Mouse (Mus musculus) retina, adult 2 months (tissue): ENCODE measurements around the gene Rplp1.
A peak's percentile ranks its signal among the peaks of the same experiment; 100 is the strongest.

Experiments used
- DNase-seq: peaks from one replicate; pipeline ENCODE4 v3.0.0-alpha.2; 2012; ENCODE audit warnings: low read depth, low spot score

Gene Rplp1

DNA sequence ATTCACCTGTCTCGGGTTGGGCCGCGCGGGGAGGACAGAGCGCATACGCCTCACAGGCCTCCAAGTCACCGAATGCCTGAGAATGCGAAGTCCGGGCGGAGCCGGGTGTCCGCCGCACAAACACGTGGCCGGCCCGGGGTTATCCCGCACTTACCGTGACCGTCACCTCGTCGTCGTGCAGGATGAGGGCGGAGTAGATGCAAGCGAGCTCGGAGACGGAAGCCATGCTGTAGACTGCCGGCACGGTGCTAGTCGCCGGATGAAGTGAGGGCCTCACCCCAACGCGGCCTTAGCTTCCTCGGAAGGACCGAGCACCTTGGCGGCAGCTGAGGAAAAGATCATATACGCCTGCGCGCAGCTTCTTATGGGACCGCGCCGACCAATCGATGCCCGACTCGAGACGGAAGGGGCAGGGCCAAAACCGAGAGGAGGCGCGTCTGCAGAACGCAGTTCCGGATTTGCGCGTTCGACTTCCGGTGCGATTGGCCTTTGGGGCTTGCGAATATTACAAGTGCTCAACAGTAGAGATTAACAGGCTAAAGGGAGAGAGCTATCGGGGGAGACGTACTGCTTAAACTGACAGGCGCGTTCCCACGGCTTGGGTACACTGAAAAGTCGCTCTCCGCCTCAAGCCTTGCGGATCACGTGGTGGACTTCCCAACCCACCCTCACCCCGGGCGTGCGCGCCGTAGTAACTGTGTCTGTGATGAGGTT lies at the start of gene Rplp1:
Gene Rplp1 (minus strand): TSS at position 340 of the 714 bp plus-strand sequence.
- DNase-seq = peak; percentile 96

DNA sequence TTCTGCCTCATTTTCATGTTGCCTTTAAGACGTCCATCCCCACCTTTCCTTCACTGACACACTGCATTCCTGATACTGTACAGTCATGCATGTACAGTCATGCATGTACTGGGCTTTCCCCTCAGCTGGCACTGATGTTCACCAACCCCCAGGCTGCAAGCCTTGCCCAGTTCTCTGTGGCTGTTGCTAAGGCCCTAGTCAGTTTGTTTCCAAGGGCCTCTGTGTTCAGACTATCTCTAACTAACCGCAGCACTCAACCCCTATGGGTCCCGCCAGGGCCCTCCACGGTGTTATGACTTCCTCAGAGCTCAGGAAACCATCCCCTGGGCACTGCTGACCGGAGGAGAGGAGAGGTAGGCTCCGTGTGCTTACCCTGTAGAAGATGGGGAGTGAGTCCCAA lies 49.0 kb upstream of the Rplp1 start:
- DNase-seq = no peak

DNA sequence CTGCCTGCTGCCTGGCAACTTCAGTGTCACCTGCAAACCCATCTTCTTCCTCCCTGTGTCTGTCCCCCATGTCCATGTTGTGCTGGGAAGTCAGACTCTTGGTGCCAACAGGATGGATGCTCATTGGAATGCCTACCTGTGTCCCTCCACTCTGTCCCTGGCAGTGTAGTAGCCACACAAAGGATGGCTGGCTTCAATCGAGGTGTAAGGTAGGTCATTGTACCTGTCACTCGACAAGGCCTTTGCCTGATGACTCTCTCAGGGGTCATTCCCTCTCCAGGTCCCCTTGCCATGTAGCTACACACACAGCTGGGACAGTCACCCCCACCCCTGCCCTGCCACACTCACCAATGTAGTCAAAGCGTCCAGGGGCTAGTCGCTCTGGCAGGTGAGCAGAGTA lies 46.8 kb upstream of the Rplp1 start:
- DNase-seq = no peak

DNA sequence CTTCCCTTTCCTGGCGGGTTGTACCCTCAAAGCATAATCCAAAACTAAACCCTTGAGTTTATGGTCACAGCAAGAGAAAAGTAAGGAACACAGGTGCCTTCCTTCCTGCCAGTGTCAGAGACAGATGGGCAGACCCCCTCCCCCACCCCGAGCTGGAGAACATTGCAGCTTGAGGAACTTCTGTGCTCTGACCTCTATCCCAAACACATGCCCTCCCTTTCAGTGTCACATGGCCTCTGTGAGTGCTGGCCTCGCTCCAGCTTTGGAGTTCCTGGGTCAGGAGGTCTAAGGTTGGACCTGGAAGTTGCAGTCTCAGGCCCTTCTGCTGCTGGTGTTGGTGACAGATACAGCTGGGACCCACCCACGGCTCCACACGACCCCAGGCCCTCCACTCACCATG lies 46.4 kb upstream of the Rplp1 start:
- DNase-seq = no peak

DNA sequence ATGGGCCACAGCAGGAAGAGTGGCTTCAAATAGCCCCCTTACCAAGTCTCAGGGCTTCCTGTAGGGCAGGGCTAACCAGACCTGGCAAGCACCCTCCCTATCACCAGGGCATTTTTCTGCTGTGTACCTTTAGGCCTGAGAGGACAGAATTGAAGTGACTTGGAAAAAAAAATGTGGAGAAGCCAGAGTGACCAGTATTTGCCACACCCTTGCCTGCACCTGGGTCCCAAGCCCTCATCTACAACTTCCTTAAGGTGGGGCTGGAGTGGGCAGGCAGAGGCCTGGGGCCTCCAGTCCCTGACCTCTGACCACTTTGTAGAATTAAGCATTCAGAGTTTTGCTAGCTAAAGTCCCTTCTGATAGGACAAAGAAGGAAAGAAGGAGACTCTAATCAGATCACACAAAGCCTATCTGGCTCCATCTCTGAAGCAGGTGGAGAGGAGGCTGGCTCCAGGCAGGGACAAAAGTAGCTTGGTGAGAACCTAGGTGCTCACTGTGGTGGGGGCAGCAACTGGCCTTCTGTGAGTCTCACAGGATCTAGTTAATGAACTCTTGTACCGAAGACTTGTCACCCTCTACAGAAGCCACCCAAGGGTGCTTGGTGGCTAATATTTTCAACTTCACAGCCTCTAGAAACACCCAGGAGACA lies 45.7 kb upstream of the Rplp1 start:
- no peak for DNase-seq

DNA sequence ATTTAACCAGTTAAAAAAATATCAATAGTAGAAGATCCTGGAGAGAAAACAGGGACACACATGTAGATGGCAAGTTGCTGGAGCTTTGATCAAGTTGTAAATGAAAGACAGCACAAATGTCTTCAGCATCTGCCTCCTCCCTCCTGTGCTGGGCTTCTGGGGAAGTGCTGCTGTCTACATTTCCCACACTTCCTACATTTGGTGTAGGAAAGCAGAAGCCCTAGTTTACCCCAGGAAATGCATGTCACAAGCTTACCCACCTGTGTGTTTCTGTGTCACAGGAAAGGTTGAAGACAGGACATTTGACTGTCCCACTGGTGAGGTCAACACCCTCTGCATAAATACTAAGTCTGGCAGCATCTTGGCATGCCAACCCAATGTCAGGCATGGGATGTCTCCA lies 40.4 kb upstream of the Rplp1 start:
- no peak for DNase-seq

DNA sequence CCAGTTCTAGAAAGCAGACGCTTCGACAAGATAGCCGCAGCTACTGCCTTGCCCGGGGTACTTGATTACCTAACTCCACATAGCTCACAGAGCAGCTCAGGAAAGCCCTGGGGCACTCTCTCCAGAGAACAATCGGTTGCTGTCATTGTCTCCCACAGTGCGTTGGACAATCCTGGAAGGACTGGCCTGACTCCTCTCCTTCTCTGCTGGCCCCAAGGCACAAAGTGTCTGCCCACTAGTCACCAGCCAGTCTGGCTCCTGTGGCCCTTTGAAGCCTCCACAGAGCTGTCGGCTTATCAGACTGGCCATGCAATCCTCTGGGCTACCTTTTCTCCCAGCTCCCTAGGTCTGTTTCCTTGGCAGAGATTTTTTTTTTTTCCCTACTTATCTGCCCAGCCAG lies 37.9 kb upstream of the Rplp1 start:
- DNase-seq = no peak

DNA sequence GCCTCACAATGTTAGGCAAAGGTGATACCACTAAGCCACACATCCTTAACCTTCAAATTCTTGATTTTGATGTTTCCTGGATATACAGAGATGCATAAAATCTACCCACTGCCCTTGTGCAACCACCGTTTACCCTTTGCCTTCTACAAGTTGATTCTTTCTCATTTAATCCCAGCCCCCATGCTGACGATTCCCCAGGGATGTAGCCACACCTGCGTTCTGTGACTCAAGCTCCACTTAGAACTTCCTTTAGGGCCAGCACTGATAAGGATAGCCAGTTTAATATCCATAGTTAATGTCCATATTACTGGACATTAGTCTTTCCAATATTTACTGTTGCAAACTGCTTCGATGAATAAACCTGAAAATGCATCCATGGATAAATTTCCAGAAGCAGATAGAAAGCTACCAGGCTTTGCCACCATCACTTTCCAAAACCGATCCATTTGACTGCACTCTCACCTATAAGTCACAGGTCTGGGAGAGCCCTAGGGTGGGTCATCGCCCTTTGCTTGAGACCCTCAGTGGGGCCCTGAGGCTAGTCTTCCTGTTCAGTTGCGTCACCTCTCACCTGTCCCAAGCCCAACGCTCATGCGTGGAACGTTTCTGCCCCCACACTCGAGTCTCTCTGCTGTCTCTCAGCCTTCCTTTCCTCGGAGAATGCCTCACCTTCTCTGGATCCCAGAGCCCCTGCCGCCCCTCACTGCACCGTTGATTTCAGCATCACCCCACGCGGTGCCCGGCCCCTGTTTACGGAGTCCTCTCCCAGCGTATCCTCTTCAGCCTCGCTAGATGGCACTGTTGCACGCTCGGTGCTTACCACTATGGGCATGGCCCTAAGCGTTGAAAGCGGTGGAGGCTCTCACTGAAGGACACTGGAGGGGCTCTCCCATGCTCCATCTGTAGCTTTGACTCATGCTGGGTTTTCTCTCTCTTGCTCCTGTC lies 33.3 kb upstream of the Rplp1 start:
- peak; percentile 66 for DNase-seq

DNA sequence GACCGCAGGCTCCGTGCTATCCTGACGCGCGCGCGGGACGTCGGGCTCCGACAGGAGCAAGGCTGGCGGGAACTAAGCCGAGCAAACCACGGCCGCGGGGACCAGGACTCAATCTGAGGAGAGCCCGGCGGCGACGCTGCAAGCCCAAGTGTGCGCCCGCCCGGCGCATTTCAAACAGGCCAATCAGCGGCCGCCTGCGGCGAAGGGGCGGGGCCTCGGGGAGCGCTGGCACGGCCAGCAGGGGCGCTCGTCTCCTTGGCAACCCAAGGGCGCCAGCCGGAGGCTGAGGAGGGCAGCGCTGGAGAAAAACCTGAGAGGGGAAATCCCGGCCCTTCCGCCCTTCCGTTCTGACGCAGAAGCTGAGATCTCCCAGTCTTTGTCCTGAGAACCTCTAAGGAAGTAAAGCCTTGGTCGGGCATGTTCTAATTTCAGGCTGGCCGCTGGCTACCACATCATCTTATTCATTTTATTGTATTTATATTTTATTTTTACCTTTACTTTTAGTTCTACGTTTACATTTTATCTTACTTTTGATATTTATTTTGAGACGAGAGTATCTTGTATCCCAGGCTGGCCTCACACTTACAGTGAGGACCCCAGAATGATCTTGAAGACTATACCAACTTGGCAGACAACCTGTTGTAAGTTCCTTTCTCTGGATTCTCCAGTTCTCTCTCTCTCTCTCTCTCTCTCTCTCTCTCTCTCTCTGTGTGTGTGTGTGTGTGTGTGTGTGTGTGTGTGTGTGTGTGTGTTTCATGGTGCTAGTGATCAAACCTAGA lies 32.5 kb upstream of the Rplp1 start, which contains the start of gene Kif23:
Gene Kif23 (minus strand): TSS at position 152 of the 779 bp plus-strand sequence.
- peak; percentile 81 for DNase-seq

DNA sequence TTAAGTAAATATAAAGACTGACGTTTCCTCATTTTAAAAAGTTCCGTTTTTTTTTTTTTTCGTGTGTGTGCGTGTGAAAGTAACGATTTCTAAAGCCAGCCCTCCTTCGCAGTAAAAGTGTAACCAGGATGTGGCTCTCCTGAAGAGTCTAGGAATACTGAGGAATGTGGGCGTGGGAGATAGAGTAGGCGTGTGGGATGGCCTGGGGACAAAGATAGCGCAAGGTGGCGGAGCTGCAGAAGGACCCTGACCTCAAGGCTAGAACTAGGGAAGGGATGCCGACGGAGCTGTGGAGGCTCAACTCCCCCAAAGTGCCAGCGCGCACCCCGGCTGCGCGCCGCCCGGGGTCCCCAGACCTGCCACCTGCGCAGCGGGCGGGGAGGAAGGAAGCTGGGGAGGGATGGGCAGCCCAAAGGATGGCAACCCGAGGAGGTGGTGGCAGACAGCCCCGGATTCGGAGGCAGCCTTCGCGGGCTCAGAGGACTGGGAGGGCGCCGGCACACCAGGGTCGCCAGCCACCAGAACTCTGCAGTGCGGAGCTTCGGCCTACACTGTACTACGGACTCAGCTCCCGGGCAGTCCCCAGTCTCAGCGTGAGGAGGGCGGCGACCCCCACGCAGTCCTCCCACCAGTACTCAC lies 31.8 kb upstream of the Rplp1 start:
- no peak for DNase-seq

DNA sequence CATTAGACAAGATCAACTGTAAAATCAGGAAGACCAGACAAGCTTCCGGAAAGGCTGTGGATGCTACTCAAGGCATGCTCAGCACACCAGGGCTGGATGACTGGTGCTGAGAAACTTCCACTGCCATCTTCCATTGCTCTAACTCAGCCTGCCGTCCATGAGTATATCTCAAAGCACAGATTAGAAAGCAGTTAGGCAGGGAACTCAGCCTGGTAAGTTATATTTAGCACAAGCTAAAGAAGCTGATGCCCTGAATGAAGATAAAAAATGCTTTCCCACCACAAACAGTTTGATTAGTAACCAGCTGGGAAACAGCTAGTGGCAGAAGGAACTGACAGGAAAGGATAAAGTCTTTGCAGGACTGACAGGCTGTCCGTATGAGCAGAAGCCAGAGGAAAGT lies 26.7 kb upstream of the Rplp1 start:
- no peak for DNase-seq

DNA sequence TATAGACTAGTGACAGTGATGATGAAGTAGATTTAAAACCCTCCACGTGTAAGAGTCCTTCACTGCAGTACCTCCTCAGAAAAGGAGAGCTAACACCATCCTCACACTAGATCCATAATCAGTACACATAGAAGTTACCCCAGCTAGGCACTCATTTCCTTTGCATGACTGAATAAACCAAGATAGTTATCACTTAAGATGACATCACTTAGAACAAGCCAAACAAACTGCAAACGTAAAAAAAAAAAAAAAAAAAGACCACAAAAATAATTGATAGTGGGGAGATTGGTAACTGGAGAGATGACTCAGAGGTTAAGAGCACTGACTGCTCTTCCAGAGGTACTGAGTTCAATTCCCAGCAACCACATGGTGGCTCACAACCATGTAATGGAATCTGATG lies 19.0 kb upstream of the Rplp1 start:
- DNase-seq = no peak

DNA sequence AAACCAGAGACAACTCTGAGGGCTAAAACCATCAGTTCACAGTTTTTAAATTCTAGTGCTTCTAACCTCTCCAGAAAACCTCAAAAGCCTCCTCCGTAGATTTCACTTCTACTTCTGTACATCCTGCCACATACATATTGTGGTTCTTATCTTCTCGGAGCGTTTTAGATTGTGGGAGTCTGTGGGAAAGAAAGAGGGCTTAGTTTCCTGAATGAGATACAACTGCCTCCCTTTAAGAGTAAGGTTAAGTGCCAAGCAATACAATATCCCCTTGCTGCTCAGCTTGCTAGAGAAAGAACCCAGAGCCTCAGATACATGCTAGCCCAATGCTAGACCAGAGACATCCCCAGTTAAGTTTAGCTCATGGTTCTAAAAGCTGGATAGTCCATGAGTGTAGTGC lies 17.7 kb upstream of the Rplp1 start:
- DNase-seq = no peak

DNA sequence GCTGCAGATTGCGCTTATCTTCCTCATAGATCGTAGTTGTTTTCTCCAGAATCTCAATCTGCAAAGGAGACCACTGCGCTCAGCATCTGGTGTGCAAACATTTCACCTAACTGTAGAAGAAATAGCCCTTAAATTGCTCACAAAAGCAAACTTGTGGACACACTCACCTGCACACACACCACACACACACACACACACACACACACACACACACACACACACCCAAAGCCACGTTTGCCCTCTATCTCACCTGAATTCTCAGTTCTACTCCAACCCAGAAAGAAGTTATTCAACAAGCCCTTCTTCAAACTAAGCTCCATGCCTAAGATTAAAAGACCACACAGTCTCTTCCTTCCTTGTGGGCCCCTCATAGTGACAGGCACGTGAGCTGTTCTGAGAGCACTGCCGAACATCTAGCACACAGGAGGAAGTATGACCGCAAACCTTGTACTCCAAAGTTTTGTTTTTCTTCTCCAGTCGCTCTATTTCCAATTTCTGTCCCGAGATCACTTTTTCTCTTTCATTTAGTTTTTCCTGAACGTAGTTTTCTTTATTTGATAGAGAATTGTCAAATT lies 10.8 kb upstream of the Rplp1 start:
- no peak for DNase-seq

DNA sequence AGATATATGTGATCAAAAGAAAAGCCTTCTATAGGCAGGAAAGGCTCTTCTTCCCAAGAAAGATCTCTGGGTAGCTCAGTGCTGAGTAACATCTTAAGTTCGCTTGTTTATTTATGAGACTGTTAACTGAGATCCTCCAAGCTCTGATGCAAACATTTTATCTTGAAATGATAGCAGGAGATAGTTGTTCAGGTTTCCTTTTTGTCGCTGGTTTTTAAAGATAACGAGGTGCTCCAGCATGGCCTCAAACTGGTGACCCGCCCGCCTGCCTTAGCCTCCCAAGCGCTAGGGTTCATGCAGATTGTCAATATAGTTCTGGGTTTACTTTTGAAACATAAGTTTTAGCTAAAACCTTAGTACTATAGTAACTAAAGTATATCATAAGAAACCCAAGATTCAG lies 6.0 kb upstream of the Rplp1 start:
- DNase-seq = no peak

DNA sequence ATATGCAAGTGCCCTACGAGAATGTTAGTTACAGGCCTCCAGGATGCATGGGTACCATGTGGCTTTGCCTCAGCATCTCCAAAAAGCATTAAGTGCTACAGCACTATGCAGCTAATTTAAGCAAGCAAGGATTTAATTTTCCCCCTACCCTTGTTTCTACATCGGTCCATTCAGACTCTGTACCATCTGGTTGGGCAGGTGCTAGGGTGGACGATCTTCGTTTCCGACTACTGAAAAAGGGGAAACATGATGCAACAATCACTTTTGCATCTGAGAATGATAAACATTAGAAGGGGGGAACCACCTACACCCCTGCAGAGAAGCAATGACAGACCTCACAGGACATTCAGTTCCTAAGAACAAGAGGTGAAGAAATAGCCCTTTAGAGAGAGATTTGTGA lies 5.1 kb upstream of the Rplp1 start:
- DNase-seq = no peak

DNA sequence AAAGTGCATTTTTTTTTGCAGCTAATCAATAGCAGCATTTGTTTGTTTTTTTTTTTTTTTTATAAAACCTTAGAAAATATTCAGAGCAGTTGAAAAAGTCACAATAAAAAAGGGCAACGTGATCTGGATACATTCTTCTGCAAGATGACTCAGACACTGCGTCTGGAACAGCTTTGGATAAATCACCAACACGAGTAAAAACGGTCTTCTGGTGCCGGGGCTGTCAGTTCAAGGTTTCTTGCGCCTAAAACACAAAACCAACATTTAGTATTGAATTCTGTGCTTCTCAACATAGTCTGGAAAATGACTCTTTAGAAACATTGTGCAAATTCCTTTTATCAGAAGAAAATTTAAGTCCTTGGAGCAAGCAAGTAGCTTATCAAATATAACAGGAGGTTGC lies 3.1 kb upstream of the Rplp1 start:
- DNase-seq = no peak

DNA sequence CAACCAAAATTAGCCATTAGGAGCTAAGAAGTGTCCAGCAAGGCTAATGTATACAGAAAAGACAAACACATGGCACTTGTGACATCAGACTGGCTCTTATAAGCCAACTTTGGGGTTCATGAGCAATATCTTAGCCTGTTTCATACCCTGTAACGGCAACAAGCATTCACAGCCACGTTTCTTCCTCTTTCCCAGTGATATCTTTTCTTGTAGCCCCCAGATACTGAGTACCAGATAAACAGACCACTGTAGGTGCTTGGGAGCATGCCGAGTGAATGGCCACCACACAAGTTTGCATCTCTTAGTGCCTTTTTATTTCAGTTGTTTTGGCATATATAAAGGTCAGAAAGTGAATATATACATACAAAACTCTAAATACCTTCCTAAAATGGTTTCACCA lies 2.6 kb upstream of the Rplp1 start:
- no peak for DNase-seq

DNA sequence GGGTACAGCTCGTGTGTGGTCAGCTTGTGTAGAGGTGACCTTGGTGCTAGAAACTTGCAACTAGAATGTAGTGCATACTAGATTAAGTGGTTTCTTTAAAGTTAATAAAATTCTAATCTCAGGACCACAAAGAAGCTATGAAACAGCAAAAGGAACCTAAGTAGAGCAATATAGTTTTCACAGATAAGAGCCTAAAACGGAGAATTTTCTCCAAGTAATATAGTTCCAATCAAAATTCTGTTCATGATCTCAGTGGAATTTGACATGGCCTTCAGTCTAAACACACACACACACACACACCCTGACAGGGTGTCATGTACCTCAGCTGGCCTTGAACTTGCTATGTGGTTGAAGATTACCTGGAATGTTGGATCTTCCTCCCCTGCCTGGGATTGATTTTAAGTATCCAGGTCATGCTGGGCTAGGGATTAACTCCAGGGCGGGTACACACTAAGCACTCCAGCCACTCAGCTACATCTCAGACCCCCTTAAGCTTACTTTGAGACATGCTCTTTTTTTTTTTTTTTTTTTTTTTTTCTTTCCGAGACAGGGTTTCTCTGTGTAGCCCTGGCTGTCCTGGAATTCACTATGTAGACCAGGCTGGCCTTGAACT lies 1.2 kb upstream of the Rplp1 start:
- no peak for DNase-seq

DNA sequence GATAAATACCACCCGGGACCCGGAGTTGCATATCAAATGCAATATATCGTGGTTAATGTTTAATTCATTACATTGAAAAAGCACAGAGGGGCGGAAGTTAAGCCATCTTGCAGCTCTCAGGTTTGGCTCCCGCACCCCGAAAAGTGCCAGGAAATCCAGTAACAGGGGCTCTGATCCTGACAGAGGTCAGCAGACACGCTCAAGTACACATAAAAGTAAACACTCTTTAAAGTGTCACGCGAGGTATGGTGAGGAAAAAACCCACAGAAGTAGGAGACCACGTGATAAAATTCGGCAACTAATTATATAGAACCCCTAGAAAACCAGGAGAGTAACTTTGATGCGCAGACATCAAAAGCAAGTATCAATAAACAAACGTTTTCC lies 567 bp upstream of the Rplp1 start:
- no peak for DNase-seq
